Mouse (Mus musculus) ES-E14 (cell line): ENCODE measurements around the gene Wdr46. TPM values are rescaled to one million over a fixed set of nuclear protein-coding genes. Genes with fewer than 3 reads are reported as not detected.

Source experiments
- DNase-seq: peaks from one replicate; pipeline ENCODE4 v3.0.0-alpha.2; 2013; ENCODE audit warnings: low read depth, low spot score
- H3K27ac ChIP-seq: 2 replicates; pipeline ENCODE4 v1.5.1; 2012; ENCODE audit warnings: low read depth, mild to moderate bottlenecking, low read length, moderate library complexity, mixed read lengths; ENCODE audit not compliant: poor library complexity, insufficient read depth, severe bottlenecking
- H3K36me3 ChIP-seq: 2 replicates; pipeline ENCODE4 v1.6.1; 2012; ENCODE audit warnings: mild to moderate bottlenecking, low read length, moderate library complexity, mixed read lengths; ENCODE audit not compliant: control insufficient read depth, poor library complexity, insufficient read depth, severe bottlenecking
- H3K4me1 ChIP-seq, 2 experiments: fragments of 150-350 bp in 1 of 2; sonication (generic) in 1 of 2; 2 replicates each; pipeline ENCODE4 v1.6.1; 2012; ENCODE audit warnings: low read length in 2 of 2, mild to moderate bottlenecking in 1 of 2, mixed read lengths in 1 of 2; ENCODE audit not compliant: control insufficient read depth in 2 of 2, insufficient read depth in 2 of 2, poor library complexity in 1 of 2
- H3K4me3 ChIP-seq, 2 experiments: fragments of 150-350 bp in 1 of 2; sonication (generic) in 1 of 2; 2 replicates each; pipeline ENCODE4 v1.5.1; 2012; ENCODE audit warnings: low read length in 2 of 2, low read depth in 1 of 2, mild to moderate bottlenecking in 1 of 2, mixed read lengths in 1 of 2; ENCODE audit not compliant: insufficient read depth in 1 of 2, poor library complexity in 1 of 2, severe bottlenecking in 1 of 2
- H3K9ac ChIP-seq: 2 replicates; pipeline ENCODE4 v1.6.1; 2012; ENCODE audit warnings: low read depth, mild to moderate bottlenecking, low read length, mixed read lengths; ENCODE audit not compliant: poor library complexity, insufficient read depth, severe bottlenecking
- H3K9me3 ChIP-seq: fragments of 150-350 bp; sonication (generic); 2 replicates; pipeline ENCODE4 v1.6.1; 2012; ENCODE audit warnings: low read depth, mild to moderate bottlenecking, low read length; ENCODE audit not compliant: control insufficient read depth, insufficient read depth
- CHD2 ChIP-seq: IDR thresholded peaks from 2 replicates; pipeline ENCODE4 v1.6.1; 2014; ENCODE audit warnings: mild to moderate bottlenecking, low read depth, low read length, inconsistent platforms
- HCFC1 ChIP-seq: IDR thresholded peaks from 2 replicates; pipeline ENCODE4 v1.6.1; 2012; ENCODE audit warnings: low read length, inconsistent platforms, borderline replicate concordance; ENCODE audit not compliant: insufficient read depth
- MAFK ChIP-seq: IDR thresholded peaks from 2 replicates; pipeline ENCODE4 v1.6.1; 2014; ENCODE audit warnings: mild to moderate bottlenecking, low read depth, low read length, inconsistent platforms; ENCODE audit not compliant: insufficient read depth
- ZC3H11A ChIP-seq: IDR thresholded peaks from 2 replicates; pipeline ENCODE4 v1.6.1; 2012; ENCODE audit warnings: low read depth, mild to moderate bottlenecking, inconsistent platforms, low read length, borderline replicate concordance
- ZNF384 ChIP-seq: IDR thresholded peaks from 2 replicates; pipeline ENCODE4 v1.6.1; 2012; ENCODE audit warnings: low read depth, low read length, inconsistent platforms
- in situ Hi-C, 2 experiments: fragments of 600-800 bp; cut with MboI; formaldehyde crosslinking; loops; one replicate each; pipeline ENCODE4 v1.15.1; 2025; ENCODE audit warnings: low sequenced_read_pairs in 2 of 2, inconsistent platforms in 1 of 2; ENCODE audit not compliant: unreplicated experiment in 2 of 2
- total RNA-seq: library from RNA; depleted of rRNA; stranded (reverse); fragments of 300-350 nt; gene quantifications from 2 replicates; pipeline ENCODE4 v1.2.3, GENCODE M21; 2012

Wdr46 gene
- total RNA-seq, 1 experiment: 78.2 TPM

- H3K4me1 ChIP-seq: no peaks in the 10 kb centered on the region
- no peaks in the 10 kb centered on the region for H3K9me3 ChIP-seq
- no peak overlapping the region for H3K4me3 ChIP-seq
- in situ Hi-C loops: no loop called here
- no peak for TF ChIP-seq ZNF384
- TF ChIP-seq ZC3H11A: no peak
- no peak for TF ChIP-seq MAFK
- TF ChIP-seq HCFC1: no peak
- no peak for TF ChIP-seq CHD2
- peaks cover 13% of the 10 kb centered on the region; the same call in 1 of the 2 replicates for H3K36me3 ChIP-seq
- DNase-seq: no peak
- H3K9ac ChIP-seq: no peak overlapping the region
- no peak overlapping the region for H3K27ac ChIP-seq
Observed at GRCm38 (mm10) chr17:33969394-33969793, 28.9 kb downstream of the Wdr46 start.

- H3K4me3 ChIP-seq: no peak overlapping the region
- no peak for DNase-seq
- no peak overlapping the region for H3K9ac ChIP-seq
- H3K9me3 ChIP-seq: no peaks in the 10 kb centered on the region
- no peak overlapping the region for H3K27ac ChIP-seq
- in situ Hi-C loops: no loop called here
- TF ChIP-seq ZNF384 (no peak), CHD2 (no peak), MAFK (no peak), HCFC1 (no peak), ZC3H11A (no peak)
- H3K4me1 ChIP-seq: no peaks in the 10 kb centered on the region; a peak in 1 of 4 replicates
- no peaks in the 10 kb centered on the region; the same call in 1 of the 2 replicates for H3K36me3 ChIP-seq
Observed at GRCm38 (mm10) chr17:33972691-33973090, 32.2 kb downstream of the Wdr46 start.

GRCm38 (mm10) chr17:33973572-33973971, 33.1 kb downstream of the Wdr46 start:
- in situ Hi-C loops: no loop called here

DNA sequence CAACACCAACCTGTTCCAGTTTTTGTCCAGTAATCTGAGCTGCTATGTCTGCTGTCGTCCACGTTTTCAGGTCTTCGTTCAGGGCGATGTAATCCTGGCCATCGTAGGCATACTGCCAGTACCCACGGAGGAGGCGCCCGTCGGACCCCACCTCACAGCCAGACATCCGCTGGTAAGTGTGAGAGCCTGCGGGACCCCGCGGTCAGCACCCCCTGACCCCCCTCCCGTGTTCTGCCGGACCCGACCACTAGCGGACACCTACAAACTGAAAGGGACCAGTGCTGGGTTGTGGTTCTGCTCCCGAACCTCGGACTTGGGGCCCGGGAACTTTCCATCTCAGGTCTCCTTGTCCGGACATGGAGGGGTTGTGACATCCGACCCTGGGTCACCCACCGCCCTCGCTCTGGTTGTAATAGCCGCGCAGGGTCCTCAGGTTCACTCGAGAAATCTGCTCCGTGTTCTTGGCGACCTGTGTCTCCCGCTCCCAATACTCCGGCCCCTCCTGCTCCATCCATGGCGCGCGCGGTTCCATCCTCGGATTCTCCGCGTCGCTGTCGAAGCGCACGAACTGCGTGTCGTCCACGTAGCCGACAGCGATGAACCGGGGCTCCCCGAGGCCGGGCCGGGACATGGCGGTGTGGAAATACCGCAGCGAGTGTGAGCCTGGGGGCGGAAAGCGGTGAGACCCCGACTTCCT, 37.5 kb downstream of the Wdr46 start:
- peak overlapping the region; percentile 72 for H3K9ac ChIP-seq
- TF ChIP-seq ZC3H11A (no peak), MAFK (no peak), CHD2 (no peak), HCFC1 (no peak), ZNF384 (no peak)
- in situ Hi-C loops: no loop called here
- no peaks in the 10 kb centered on the region for H3K9me3 ChIP-seq
- H3K36me3 ChIP-seq: no peaks in the 10 kb centered on the region; the same call in 1 of the 2 replicates
- peaks cover 5 to 13% of the 10 kb centered on the region in 2 experiments; a peak in 3 of 4 replicates for H3K4me1 ChIP-seq
- no peak for DNase-seq
- H3K27ac ChIP-seq: no peak overlapping the region
- H3K4me3 ChIP-seq: peak overlapping the region; percentile 80 to 83

More at GRCm38 (mm10) chr17:33973572-33973971, 33.1 kb downstream of the Wdr46 start:
- Histone ChIP-seq H3K27ac (no peak overlapping the region), H3K9me3 (no peaks in the 10 kb centered on the region), H3K4me1 (no peaks in the 10 kb centered on the region; a peak in 1 of 4 replicates), H3K9ac (no peak overlapping the region), H3K4me3 (no peak overlapping the region), H3K36me3 (no peaks in the 10 kb centered on the region; the same call in 1 of the 2 replicates)
- TF ChIP-seq ZNF384 (no peak), MAFK (peak; percentile 77)
- DNase-seq: no peak
